Mouse (Mus musculus): ENCODE results near the gene Ubb. TPM values are rescaled to one million over a fixed set of nuclear protein-coding genes. Genes with fewer than 3 reads are reported as not detected.
"Not testable (repeated sequence)": the region's sequence is repeated elsewhere in the genome, so short reads cannot be mapped to it uniquely, and the experiment has no call there.

Gene Ubb
- polyA plus RNA-seq (2012; fragmentation: generic; extraction: Trizol), result 2,028 TPM

- H3K4me2 ChIP-seq (ENCODE audit: low read depth), result peak within 1 kb of the TSS; percentile 98
- TF ChIP-seq POLR2A (IDR thresholded peaks at IDR 0.05; ENCODE audit: insufficient read length, low read depth), result peak; percentile 82
- peak; percentile 86 for TF ChIP-seq POLR2AphosphoS2 (IDR thresholded peaks at IDR 0.05; ENCODE audit: insufficient read length, low read depth)
- no peak for TF ChIP-seq MYOG (IDR thresholded peaks at IDR 0.05; ENCODE audit: control insufficient read depth in 1 of 3, insufficient read depth in 1 of 3, insufficient read length in 2 of 3, low read depth in 2 of 3)
- TF ChIP-seq TCF12 (IDR thresholded peaks at IDR 0.05; ENCODE audit: insufficient read depth, poor library complexity, severe bottlenecking), result no peak
- H3K36me3 ChIP-seq (ENCODE audit: control insufficient read depth, insufficient read depth), result peaks cover 17% of the 10 kb centered on the region
- H3ac ChIP-seq (ENCODE audit: control insufficient read depth, insufficient read length), result peak within 1 kb of the TSS; percentile 50
- H3K27me3 ChIP-seq (ENCODE audit: control insufficient read depth, insufficient read depth, insufficient read length), result no peaks in the 10 kb centered on the region
- peaks cover 32% of the 10 kb centered on the region for H3K79me2 ChIP-seq (ENCODE audit: control insufficient read depth, insufficient read depth)
- H3K4me3 ChIP-seq, result peak within 1 kb of the TSS; percentile 50
Observed at GRCm38 (mm10) chr11:62550727-62551225, at the start of gene Ubb. TSS of gene Ubb (plus strand) at chr11:62551171.

GRCm38 (mm10) chr11:62507683-62508082, 43.3 kb upstream of the Ubb start:
- no peak for TF ChIP-seq TCF3 (IDR thresholded peaks at IDR 0.05; ENCODE audit: insufficient read length, low read depth)
- TF ChIP-seq TCF12 (IDR thresholded peaks at IDR 0.05; ENCODE audit: insufficient read depth, poor library complexity, severe bottlenecking), result no peak
- no peak for TF ChIP-seq POLR2A (IDR thresholded peaks at IDR 0.05; ENCODE audit: insufficient read length, low read depth)
- TF ChIP-seq E2F4 (IDR thresholded peaks at IDR 0.05; ENCODE audit: insufficient read depth), result no peak
- TF ChIP-seq USF1 (IDR thresholded peaks at IDR 0.05; ENCODE audit: low read depth), result no peak
- no peak for TF ChIP-seq REST (IDR thresholded peaks at IDR 0.05; ENCODE audit: insufficient read depth, insufficient read length)
- no peak for TF ChIP-seq POLR2AphosphoS2 (IDR thresholded peaks at IDR 0.05; ENCODE audit: insufficient read length, low read depth)
- TF ChIP-seq MYOG (IDR thresholded peaks at IDR 0.05; ENCODE audit: control insufficient read depth in 1 of 3, insufficient read depth in 1 of 3, insufficient read length in 2 of 3, low read depth in 2 of 3), result no peak
- TF ChIP-seq SRF (IDR thresholded peaks at IDR 0.05; ENCODE audit: control insufficient read depth, insufficient read length, low read depth), result no peak
- TF ChIP-seq MYOD1 (IDR thresholded peaks at IDR 0.05; ENCODE audit: control insufficient read depth in 1 of 3, insufficient read length in 2 of 3, low read depth in 2 of 3), result no peak
- no peak for TF ChIP-seq CEBPB (IDR thresholded peaks at IDR 0.05; ENCODE audit: insufficient read depth, poor library complexity, severe bottlenecking)
- no peak for TF ChIP-seq MAX (IDR thresholded peaks at IDR 0.05; ENCODE audit: low read depth)
- Histone ChIP-seq H3K79me2 (ENCODE audit: control insufficient read depth, insufficient read depth) (no peaks in the 10 kb centered on the region), H3K4me2 (ENCODE audit: low read depth) (no peak overlapping the region), H3ac (ENCODE audit: control insufficient read depth, insufficient read length) (no peak overlapping the region), H3K4me3 (no peak overlapping the region), H3K27me3 (ENCODE audit: control insufficient read depth, insufficient read depth, insufficient read length) (no peaks in the 10 kb centered on the region), H3K36me3 (ENCODE audit: control insufficient read depth, insufficient read depth) (no peaks in the 10 kb centered on the region)

GRCm38 (mm10) chr11:62508365-62508764, 42.6 kb upstream of the Ubb start:
- H3K79me2 ChIP-seq (ENCODE audit: control insufficient read depth, insufficient read depth); H3K27me3 ChIP-seq (ENCODE audit: control insufficient read depth, insufficient read depth, insufficient read length); H3K4me2 ChIP-seq (ENCODE audit: low read depth); H3K36me3 ChIP-seq (ENCODE audit: control insufficient read depth, insufficient read depth); H3K4me3 ChIP-seq; H3ac ChIP-seq (ENCODE audit: control insufficient read depth, insufficient read length): not testable (repeated sequence)

GRCm38 (mm10) chr11:62508816-62509215, 42.2 kb upstream of the Ubb start:
- H3ac ChIP-seq (ENCODE audit: control insufficient read depth, insufficient read length); H3K27me3 ChIP-seq (ENCODE audit: control insufficient read depth, insufficient read depth, insufficient read length); H3K79me2 ChIP-seq (ENCODE audit: control insufficient read depth, insufficient read depth); H3K4me3 ChIP-seq; H3K4me2 ChIP-seq (ENCODE audit: low read depth); H3K36me3 ChIP-seq (ENCODE audit: control insufficient read depth, insufficient read depth): not testable (repeated sequence)

- Histone ChIP-seq H3K4me2 (ENCODE audit: low read depth) (no peak overlapping the region), H3K36me3 (ENCODE audit: control insufficient read depth, insufficient read depth) (no peaks in the 10 kb centered on the region), H3ac (ENCODE audit: control insufficient read depth, insufficient read length) (no peak overlapping the region), H3K79me2 (ENCODE audit: control insufficient read depth, insufficient read depth) (no peaks in the 10 kb centered on the region), H3K27me3 (ENCODE audit: control insufficient read depth, insufficient read depth, insufficient read length) (no peaks in the 10 kb centered on the region), H3K4me3 (no peak overlapping the region)
- no peak for TF ChIP-seq MYOG (IDR thresholded peaks at IDR 0.05; ENCODE audit: control insufficient read depth in 1 of 3, insufficient read depth in 1 of 3, insufficient read length in 2 of 3, low read depth in 2 of 3)
- TF ChIP-seq SRF (IDR thresholded peaks at IDR 0.05; ENCODE audit: control insufficient read depth, insufficient read length, low read depth), result no peak
- TF ChIP-seq E2F4 (IDR thresholded peaks at IDR 0.05; ENCODE audit: insufficient read depth), result no peak
- TF ChIP-seq TCF3 (IDR thresholded peaks at IDR 0.05; ENCODE audit: insufficient read length, low read depth), result no peak
- TF ChIP-seq POLR2AphosphoS2 (IDR thresholded peaks at IDR 0.05; ENCODE audit: insufficient read length, low read depth), result no peak
- TF ChIP-seq MYOD1 (IDR thresholded peaks at IDR 0.05; ENCODE audit: control insufficient read depth in 1 of 3, insufficient read length in 2 of 3, low read depth in 2 of 3), result no peak
- TF ChIP-seq REST (IDR thresholded peaks at IDR 0.05; ENCODE audit: insufficient read depth, insufficient read length), result no peak
- TF ChIP-seq CEBPB (IDR thresholded peaks at IDR 0.05; ENCODE audit: insufficient read depth, poor library complexity, severe bottlenecking), result no peak
Observed at GRCm38 (mm10) chr11:62509571-62509970, 41.4 kb upstream of the Ubb start.

- Histone ChIP-seq H3K27me3 (ENCODE audit: control insufficient read depth, insufficient read depth, insufficient read length) (no peaks in the 10 kb centered on the region), H3K79me2 (ENCODE audit: control insufficient read depth, insufficient read depth) (no peaks in the 10 kb centered on the region), H3K4me2 (ENCODE audit: low read depth) (no peak overlapping the region), H3K4me3 (no peak overlapping the region), H3ac (ENCODE audit: control insufficient read depth, insufficient read length) (no peak overlapping the region), H3K36me3 (ENCODE audit: control insufficient read depth, insufficient read depth) (no peaks in the 10 kb centered on the region)
- TF ChIP-seq TCF3 (IDR thresholded peaks at IDR 0.05; ENCODE audit: insufficient read length, low read depth) (no peak), MYOD1 (IDR thresholded peaks at IDR 0.05; ENCODE audit: control insufficient read depth in 1 of 3, insufficient read length in 2 of 3, low read depth in 2 of 3) (no peak), REST (IDR thresholded peaks at IDR 0.05; ENCODE audit: insufficient read depth, insufficient read length) (no peak), MAX (IDR thresholded peaks at IDR 0.05; ENCODE audit: low read depth) (no peak), POLR2A (IDR thresholded peaks at IDR 0.05; ENCODE audit: insufficient read length, low read depth) (no peak), E2F4 (IDR thresholded peaks at IDR 0.05; ENCODE audit: insufficient read depth) (no peak), CEBPB (IDR thresholded peaks at IDR 0.05; ENCODE audit: insufficient read depth, poor library complexity, severe bottlenecking) (no peak), MYOG (IDR thresholded peaks at IDR 0.05; ENCODE audit: control insufficient read depth in 1 of 3, insufficient read depth in 1 of 3, insufficient read length in 2 of 3, low read depth in 2 of 3) (no peak), TCF12 (IDR thresholded peaks at IDR 0.05; ENCODE audit: insufficient read depth, poor library complexity, severe bottlenecking) (no peak), SRF (IDR thresholded peaks at IDR 0.05; ENCODE audit: control insufficient read depth, insufficient read length, low read depth) (no peak), USF1 (IDR thresholded peaks at IDR 0.05; ENCODE audit: low read depth) (no peak), POLR2AphosphoS2 (IDR thresholded peaks at IDR 0.05; ENCODE audit: insufficient read length, low read depth) (no peak)
Observed at GRCm38 (mm10) chr11:62510956-62511355, 40.0 kb upstream of the Ubb start.
